Mouse (Mus musculus): Measurements from ENCODE around the gene Gm49321.

DNA sequence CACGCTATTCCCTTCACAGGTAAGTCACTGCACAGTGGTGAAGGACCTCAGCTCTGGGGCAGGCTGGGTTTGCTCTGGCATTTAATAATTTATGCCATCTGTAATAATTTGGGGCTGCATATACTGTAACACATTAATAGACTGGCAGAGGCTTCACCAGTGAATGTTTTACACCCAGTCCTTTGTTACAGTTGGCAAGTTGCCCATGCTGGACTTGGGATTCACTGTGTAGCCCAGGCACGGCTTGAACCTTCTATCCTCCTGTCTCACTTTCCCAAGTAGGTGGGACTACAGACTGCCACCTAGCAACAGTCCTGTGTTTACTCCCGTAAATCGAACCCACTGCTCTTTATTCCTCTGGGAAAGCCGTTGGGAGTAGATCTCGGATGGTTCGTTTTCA, 48.8 kb downstream of the Gm49321 start:
- TF ChIP-seq POLR2A (IDR thresholded peaks at IDR 0.05; ENCODE audit: control insufficient read depth, low read depth, low read length) (no peak), CTCF (IDR thresholded peaks at IDR 0.05; ENCODE audit: control insufficient read depth, insufficient read depth, insufficient replicate concordance, low read depth, low read length) (no peak)
